Mouse (Mus musculus): ENCODE results near the gene Cradd. TPM values are rescaled to one million over a fixed set of nuclear protein-coding genes. Genes with fewer than 3 reads are reported as not detected.

The Cradd gene
- total RNA-seq, 2 experiments from 2014 or later, result 9.9 to 18.3 TPM

DNA sequence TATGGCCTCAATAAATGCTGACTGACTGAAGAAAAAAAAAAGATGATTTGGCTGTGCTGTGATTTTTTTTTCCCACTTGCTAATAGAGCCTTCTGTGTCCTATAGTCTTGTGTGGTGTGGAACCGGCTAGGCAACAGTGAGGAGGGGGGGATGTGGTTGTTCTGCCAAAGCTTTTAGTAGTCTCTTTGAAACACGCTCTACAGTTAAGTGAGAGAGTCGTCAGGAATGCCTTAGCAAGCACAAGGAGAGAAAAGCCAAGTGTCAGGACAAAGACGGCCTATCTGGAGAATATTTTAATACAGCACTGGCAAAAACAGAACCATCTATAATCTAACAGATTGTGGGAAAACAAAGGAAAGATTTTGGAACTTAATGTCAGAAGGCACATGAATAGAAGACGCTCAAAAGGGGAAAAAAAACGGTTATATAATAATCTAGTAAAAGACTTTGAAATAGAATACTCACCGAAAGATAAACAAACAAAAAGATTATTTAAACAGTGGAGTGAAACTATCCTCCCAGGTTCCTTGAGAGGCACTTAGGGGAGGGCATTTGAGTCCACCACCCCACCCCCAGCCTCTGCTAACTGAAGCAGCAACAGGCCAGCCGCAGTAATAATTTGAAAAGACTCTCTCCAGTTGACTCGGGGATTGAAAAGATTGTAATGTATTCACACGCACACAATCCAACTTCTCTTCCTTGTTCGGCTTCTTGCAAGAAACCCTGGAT is 16.9 kb downstream of the Cradd start:
- no peak for DNase-seq

DNA sequence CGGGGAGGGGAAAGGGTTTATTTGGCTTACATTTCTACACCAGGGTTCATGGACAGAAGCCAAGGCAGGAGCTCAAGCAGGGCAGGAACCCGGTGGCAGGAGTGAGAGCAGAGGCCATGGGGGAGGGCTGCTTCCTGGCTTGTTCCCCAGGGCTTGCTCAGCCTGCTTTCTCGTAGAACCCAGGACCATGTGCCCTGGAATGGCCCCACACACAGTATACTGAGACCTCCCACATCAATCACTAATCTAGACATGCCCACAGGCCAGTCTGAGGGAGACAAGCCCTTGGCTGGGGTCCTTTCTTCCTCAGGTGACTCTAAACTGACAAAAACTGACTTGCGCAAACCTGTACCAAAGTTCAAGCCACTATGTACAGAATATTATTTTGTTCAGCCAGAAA is 19.7 kb downstream of the Cradd start:
- no peak for DNase-seq

DNA sequence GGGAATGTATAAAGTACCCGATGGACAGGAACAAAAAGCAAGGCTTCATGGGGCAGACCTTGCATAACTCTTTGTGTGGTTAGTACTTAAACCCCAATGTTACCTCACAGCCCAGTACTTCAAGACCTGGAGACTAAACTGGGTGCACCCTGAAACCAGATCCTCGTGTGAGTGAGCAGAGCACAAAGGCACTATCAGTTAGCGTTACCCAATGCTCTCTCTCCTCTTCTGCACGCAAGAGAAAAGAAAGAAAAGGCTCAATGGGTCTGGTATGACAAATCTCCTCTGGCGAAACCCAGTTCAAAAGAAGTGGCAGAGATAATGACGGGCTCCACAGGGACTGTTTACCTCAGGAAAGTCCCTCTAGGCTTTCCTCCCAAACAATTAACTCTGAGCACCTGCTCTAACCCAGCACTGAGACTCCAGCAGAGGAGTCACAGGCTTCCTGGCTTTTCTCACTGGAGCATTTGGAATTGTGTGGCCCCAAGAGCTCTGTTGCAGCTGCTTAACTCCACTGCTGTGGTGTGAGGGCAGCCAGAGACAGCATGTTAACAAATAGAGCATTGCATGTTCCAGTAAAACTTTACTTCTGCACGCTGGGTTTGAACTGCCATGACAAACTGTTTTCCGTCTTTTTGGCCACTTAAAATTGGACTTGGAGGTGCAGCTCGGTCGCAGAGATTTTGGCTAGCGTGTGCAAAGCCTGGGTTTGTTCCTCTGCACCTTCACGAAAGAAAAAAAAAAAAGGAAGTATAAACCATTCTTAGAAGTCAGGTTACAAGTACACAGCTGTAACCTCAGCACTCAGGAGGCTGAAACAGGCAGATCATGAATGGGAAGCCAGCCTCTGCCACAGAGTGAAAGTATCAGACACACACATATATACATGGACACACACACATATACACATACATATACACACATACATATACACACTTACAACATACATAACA is 21.4 kb downstream of the Cradd start:
- no peak for DNase-seq

DNA sequence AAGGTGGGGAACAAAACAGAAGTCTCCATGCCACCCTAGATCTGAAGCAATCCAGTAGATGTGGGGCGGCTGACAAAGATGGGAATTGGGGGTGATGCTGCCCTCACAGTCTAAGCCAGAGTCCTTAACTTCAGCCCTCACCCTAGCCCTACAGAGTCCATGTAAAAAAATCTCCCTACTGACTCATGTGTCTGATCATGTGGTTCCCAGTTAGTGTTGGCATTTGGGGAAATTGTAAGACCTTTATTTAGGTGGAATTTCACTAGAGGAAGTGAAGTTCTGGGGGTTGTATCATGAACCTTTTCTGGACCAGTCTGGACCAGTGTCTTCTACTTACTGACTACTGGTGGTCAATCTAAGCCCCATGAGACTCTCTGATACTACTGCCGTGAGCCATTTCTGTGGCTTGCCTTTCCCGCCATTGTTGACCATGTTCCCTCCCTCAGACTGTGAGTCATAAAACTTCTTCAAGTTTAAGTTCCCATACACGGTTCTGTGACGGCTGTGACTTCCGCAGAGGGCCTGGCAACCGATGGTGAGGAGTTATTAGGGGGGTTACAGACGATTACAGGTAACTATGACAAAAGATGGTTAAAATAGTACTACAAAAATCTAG is 23.6 kb downstream of the Cradd start:
- no peak for DNase-seq

DNA sequence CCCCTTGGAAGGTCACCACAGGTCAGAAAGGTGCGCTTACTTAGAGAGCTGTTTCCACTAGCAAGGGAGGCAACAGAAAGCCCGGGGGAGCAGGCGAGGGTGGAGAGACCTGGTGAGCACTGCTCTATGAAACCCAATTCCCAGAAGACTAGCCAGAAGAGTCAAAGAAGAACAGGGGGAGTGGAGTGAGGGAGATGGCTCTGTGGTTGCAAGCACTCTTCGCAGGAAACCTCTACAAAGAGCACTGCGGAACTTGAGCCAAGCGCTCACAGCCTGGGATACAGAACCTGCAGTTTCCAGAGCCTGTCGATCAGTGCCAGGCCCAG is 24.2 kb downstream of the Cradd start:
- DNase-seq, result no peak

DNA sequence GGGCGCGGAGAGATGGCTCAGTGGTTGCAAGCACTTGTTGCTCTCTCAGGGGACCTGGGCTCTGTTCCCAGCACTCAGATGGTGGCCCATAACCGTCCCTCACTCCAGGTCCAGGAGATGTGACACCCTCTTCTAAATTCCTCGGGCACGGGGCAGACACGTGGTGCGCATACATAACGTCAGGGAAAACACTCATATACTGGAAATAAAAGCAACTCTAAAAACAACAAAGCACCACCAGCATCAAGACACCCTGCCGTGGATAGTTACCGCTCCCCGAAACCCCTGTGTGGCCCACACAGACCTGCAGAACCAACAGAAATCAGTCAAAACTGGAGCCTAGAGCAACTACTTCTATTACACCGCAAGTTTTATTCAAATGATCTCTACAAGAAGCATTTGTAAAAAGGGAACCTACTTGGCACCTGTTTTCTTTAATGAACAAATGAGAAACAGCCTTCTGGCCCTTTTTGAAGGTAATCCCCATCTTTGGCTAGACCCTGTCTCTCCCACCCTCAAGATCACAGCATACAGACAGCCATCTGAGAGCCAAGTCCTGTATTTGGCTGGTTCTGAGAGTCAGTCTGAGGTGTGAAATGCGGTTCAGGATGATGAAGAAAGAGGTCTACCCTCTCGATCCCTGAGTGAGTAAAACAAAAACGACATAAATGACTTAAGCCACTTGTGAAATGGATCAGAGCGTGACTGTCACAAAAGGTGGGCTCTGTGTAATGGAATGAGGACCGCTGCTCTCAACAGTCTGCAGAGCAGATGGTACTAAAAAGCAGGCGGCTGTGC is 24.7 kb downstream of the Cradd start:
- DNase-seq, result no peak

DNA sequence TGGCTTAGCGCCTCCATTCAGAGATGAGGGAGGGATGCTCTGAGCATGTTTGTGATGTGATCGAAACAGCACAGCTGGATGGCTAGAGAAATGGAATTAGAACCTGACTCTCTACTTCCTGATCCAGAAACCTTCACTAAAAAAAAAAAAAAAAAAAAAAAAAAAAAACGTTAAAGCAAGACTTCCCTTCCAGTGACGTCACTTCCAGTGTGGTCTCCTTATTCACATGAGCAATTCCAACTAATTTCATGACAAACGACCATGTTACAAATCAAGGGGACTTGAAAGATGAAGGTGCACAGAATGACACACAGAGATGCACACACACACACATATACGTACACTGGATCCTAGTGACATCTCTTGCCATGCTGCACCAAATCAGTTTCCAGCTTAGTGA is 25.4 kb downstream of the Cradd start:
- DNase-seq, result no peak

DNA sequence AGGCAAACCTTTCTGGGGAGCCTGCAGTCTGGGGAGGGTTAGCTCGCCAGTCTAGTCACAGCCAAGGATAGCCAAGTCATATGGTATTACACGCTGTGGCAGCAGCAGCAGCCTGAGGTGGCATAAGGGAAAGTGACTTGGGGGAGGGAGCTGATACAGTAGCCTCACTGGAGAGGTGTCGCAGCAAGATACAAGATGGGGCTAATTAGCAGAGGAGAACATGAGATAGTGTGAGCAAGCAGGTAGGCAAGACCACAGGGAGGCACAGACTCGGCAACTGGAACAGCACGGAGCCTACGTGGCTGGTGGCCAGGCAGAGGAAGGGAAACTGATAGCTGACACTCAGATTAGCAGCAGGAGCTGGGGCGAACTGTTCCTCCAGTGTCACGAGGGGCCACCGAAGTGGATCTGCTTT is 26.2 kb downstream of the Cradd start:
- DNase-seq, result peak; percentile 28 to 50

DNA sequence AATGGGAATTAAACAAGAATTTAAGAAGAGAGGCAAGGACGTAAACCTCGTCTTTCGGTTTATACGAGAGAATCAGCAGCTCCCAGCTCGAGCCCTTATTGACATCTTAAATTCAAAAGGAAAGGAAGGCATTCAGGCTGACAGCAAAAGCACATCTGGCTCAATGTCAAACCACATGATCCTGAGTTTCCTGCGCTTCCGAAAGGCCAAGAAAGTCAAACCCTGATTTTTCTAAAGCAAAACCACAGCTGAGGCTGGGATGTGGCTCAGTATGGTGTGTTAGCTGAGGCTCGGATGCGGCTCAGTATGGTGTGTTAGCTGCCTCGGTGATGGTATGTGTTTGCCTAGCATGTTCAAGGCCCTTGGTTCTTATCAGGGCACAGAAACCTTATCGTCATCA is 26.9 kb downstream of the Cradd start:
- peak; percentile 9 to 39 for DNase-seq

DNA sequence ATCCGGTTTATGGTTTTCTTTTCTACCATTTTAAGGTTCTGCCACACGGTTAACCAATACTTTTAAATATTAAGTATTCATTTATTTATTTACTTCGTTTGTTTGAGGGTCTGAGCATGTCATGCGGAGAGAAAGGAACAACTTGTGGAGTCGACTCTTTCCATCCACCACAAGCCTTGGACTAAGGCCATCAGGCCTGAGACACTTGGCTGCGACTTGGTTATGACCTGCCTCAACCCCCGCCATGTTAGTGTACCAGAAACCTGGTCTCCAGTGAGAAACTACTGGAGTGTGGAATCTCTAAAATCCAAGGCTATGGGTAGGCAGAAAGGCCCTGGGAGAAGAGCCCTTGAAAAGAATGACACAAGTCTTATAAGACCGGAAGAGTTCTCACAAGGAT is 30.7 kb downstream of the Cradd start:
- no peak for DNase-seq

DNA sequence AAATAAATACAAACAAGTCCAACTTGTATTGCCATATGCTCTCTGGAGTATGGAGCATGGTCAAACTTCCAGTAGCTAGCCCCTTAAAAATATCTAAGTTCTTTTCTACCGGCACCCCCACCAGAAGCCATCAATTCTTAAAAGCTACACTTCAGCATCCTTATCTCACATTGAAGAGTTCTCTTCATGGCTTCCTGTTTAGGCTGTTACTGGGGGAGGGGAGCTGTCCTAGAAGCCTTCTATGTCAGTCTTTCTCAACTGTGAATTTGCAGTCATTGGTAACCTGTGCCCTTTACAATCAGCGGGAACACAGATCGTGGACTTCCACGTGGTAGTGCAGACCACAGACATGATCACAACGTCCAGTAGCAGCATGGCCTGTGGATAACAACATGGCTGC is 31.7 kb downstream of the Cradd start:
- DNase-seq, result no peak

DNA sequence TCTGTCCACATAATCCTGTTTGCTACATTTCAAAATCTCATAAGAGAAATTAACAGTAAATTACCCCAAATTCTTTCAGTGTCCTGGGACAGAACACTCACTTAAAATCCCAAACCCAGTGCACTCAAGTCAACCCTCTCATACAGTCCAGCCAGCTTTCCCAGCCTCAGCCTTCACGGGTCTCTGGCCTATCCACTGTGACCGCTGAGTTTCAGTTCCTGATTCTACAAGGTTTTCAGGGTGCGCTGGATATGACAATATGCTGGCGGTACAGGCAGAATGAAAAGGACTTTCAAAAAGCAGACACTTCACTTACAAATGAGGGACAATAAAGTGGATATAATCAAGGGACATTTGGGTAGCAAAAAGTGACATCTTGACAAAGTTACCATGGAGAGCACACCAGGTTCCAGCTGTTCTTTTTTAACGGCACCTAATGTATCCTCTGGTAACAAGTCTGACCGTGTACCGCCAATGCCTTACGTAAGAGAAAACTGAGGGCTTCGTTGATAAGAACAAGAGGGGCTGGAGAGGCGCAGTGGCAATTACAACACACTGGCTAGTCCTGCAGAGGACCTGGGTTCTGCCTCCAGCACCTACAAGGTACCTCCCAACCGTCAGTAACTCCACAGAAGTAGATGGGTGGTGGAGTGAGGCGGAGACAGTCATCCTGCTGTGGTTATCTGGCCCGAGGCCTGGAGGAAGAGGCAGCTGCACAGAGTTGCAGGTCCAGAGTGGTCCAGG is 32.6 kb downstream of the Cradd start:
- no peak for DNase-seq

DNA sequence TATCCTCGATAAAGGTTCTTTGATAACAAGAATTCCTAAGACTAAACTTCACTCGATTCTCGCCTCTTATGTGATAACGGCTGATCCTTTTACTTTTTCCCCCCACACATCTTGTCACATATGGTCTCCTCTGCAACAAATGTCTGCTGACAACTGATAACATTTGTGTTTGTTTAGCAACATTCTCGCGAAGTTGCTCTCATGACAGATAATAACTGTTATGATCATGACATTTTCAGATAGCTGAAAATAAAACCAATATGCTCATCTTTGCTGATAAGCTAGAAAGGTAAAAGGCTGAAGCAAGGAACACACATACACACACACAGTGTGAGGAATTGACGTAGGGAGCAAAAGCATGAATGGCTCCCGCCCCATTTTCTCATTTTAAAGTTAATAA is 34.1 kb downstream of the Cradd start:
- DNase-seq, result no peak

DNA sequence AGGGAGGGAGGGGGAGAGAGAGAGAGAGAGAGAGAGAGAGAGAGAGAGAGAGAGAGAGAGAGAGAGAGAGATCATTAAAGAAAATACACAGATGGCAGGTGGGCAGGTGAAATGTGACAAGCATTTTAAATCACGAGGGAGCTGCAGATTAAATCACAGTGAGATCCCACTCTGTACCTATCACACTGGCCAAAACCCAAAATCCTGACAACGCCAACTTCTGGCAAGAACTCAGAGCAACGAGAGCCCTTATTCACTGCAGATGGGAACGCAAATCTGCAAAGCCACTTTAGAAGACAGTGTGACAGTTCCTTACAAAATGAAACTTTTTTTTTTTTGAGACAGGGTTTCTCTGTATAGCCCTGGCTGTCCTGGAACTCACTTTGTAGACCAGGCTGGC is 35.7 kb downstream of the Cradd start:
- DNase-seq, result no peak

DNA sequence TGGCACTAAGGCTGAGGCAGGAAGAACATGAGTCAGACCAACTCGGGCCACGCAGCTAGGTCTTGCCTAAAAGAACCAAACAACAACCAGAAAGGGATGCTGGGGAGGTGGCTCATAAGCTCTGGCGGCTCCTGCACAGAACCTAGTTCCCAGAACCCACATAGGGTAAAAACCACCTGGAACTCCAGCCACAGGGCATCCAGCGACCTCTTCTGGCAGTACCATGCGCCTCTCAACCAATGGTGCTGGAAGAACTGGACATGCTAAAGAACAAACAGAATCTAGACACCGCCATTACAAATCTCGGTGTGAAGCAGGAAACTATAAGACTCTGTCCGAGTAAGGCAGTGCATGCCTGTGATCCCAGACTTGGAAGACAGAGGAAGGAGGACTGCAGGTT is 36.6 kb downstream of the Cradd start:
- DNase-seq, result no peak

DNA sequence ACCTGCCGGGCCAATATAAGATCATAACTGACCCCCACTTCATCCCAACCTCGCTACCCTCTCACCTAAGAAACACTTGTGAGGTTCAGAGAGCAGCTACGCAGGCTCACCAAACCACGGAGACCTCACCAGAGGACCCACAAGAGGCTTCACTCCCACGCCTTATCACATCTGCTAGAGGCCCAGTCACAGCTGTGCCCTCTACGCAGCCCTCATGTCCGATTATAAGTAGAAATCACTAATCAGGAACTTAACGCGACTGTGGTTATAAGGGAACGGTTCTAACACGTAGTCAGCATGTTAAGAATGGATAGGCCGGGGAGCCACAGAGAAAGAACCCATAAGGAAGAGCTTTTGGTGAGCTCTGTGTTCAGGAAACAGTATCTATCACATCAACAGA is 40.5 kb downstream of the Cradd start:
- no peak for DNase-seq

DNA sequence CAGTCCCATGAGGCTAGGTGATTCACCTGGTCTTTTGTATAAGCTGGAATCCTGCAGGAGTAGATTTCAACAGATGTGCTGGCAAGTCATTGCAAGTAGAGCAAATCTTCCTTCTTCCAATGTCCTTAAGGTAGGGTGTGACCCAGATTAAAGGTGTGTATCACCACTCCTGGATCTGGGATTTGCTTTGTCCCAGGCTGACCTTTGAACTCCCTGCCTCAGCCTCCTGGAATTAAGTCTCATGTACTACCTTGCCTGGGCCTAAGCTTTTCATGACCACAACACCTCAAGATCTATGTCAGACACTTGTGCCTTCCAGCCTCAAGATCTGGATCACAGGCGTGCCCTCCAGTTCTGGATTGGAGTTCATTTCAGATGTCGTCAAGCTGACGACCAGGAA is 41.9 kb downstream of the Cradd start:
- no peak for DNase-seq

DNA sequence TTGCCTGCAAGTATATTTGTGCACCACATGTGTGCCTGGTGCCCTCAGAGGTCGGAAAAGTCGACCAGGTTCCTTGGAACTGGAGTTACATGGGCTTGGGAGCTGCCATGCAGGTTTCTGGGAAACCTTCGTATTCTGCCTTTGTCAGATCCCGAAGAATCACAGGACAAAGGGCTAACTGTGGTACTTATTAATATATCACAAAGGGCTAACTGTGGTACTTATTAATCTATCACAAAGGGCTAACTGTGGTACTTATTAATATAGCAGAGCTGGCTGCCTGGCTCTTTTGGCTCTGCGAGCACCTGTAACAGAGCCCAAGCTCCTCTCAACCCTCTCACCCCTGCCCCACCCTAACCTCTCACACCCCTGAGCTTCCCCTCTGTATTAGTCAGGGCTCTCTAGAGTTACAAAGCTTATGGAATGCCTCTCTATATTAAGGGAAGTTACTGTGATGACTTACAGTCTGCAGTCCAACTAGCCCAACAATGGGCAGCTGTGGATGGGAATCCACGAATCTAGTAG is 42.4 kb downstream of the Cradd start:
- DNase-seq, result no peak

DNA sequence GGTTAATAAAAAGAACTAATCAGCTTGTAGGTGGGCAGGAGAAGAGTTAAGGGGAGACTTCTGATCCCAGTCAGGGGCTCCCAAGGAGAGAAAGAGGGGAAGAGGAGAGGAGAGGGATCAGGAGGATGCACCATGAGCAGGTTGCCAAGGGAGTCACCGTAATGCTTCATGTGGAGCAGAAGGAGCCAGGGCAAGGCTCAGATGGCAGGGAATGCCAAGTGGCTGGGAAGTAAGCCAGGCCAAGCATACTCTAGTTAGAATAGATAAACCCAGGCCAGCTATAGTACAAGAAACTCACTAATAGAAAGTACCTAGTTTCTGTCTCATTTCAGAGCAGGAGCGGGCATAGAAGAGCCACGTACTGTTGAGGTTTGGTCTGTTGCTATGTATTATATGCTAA is 43.6 kb downstream of the Cradd start:
- peak in 1 of 2 experiments; percentile 32 for DNase-seq

DNA sequence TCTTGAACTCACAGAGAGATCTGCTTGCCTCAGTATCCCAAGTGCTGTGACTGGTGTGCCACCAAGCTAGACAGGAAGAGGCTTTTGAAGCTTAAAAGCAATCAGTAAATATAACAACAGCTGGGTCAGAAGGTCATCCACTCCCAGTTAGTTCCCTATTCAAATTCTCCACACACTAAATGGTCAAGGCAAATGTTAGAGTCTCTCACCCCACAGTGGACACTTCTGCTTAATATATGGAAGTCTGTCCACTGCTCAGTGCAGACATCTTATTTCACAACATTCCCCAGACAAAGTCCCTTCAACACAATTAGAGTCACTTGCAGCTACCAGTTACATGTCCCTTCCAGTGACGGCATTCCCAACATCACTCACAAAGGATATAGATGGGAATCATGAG is 44.5 kb downstream of the Cradd start:
- DNase-seq, result no peak

DNA sequence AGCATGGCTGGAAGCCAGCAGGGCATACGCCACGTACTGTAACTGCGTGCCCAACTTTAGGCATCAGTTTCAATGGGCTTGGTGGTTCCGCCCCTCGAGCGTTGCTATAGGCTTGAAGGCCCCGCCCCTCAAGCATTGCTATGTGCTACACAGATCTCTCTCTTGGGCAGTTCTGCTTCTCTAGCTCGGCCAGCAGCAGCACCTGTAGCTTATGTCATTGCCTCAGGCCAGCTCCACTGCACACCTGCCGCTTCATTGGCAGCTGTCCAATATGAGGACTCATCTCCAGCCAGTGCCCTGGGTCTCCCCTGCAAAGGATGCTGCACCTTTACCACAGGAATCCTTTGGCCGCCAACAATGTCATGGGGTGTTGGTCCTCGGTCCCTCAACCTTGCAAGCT is 45.8 kb downstream of the Cradd start:
- DNase-seq, result no peak
